Mouse (Mus musculus) forebrain, embryonic 14.5 days (tissue): ENCODE data around the gene Zfp768. TPM values are rescaled to one million over a fixed set of nuclear protein-coding genes. Genes with fewer than 3 reads are reported as not detected.
"Not testable (repeated sequence)": the region's sequence is repeated elsewhere in the genome, so short reads cannot be mapped to it uniquely, and the experiment has no call there.

Source experiments
- ATAC-seq: fragments of 200-750 bp; cut with Nextera tagmentation; 2 replicates; pipeline ENCODE4 v1.8.0; 2017; ENCODE audit warnings: mild to moderate bottlenecking, moderate library complexity
- DNase-seq: peaks from one replicate; pipeline ENCODE4 v3.0.0-alpha.2; 2015; ENCODE audit warnings: low spot score
- H3K27ac ChIP-seq: fragments of 300-500 bp; sonication (generic); 2 replicates; pipeline ENCODE4 v1.5.1; 2014; ENCODE audit warnings: low read depth, mild to moderate bottlenecking, control low read depth, low read length, moderate library complexity
- H3K27me3 ChIP-seq: fragments of 300-500 bp; sonication (generic); replicated peaks from 2 replicates; pipeline ENCODE4 v1.6.1; 2014; ENCODE audit warnings: low read length, control low read depth, mixed read lengths; ENCODE audit not compliant: control insufficient read depth, insufficient read depth
- H3K36me3 ChIP-seq: fragments of 300-500 bp; sonication (generic); 2 replicates; pipeline ENCODE4 v1.6.1; 2014; ENCODE audit warnings: low read length, control low read depth; ENCODE audit not compliant: control insufficient read depth, insufficient read depth
- H3K4me1 ChIP-seq: fragments of 300-500 bp; sonication (generic); 2 replicates; pipeline ENCODE4 v1.6.1; 2014; ENCODE audit warnings: antibody characterized with exemption, low read length, control low read depth; ENCODE audit not compliant: control insufficient read depth, insufficient read depth
- H3K4me2 ChIP-seq: fragments of 300-500 bp; sonication (generic); 2 replicates; pipeline ENCODE4 v1.6.1; 2014; ENCODE audit warnings: mild to moderate bottlenecking, control low read depth, low read length
- H3K4me3 ChIP-seq: fragments of 300-500 bp; sonication (generic); 2 replicates; pipeline ENCODE4 v1.5.1; 2014; ENCODE audit warnings: low read depth, low read length, control low read depth
- H3K9ac ChIP-seq: fragments of 300-500 bp; sonication (generic); 2 replicates; pipeline ENCODE4 v1.6.1; 2014; ENCODE audit warnings: mild to moderate bottlenecking, low read length, control low read depth, moderate library complexity
- H3K9me3 ChIP-seq: fragments of 300-500 bp; sonication (generic); replicated peaks from 2 replicates; pipeline ENCODE4 v1.6.1; 2016; ENCODE audit warnings: low read length, control low read depth, mixed read lengths; ENCODE audit not compliant: control insufficient read depth
- WGBS: fragments of 180-500 bp; shearing (Covaris S2); extraction: QIAGEN DNeasy Blood & Tissue Kit; methylation state at CpG from one replicate; pipeline ENCODE4 v1.1.7; 2014; 5-methylcytosine and 5-hydroxymethylcytosine counted together
- polyA plus RNA-seq: library from polyadenylated mRNA; unstranded; fragments of >200 nt; fragmentation: Nextera tagmentation; extraction: Ambion mirVana; gene quantifications from 2 replicates; pipeline ENCODE4 v1.2.1, GENCODE M21; 2014

Gene Zfp768
- polyA plus RNA-seq, 1 experiment from 2014 or later, result 3.5 TPM

- H3K27ac ChIP-seq, DNase-seq, H3K36me3 ChIP-seq, H3K4me2 ChIP-seq, ATAC-seq, H3K4me3 ChIP-seq, H3K9me3 ChIP-seq, H3K4me1 ChIP-seq, H3K9ac ChIP-seq, H3K27me3 ChIP-seq: not testable (repeated sequence)
- WGBS, result 94% methylated on average over 4 of the region's 4 CpGs
Observed at GRCm38 (mm10) chr7:127385560-127385959, 40.2 kb upstream of the Zfp768 start.

GRCm38 (mm10) chr7:127378310-127378921 lies 33.0 kb upstream of the Zfp768 start:
- Histone ChIP-seq H3K9me3 (no peaks in the 10 kb centered on the region), H3K36me3 (0 out of 2 replicates have a peak, but pooled peaks cover 6% of the 10 kb centered on the region), H3K9ac (no peak overlapping the region), H3K4me3 (no peak overlapping the region), H3K4me1 (no peaks in the 10 kb centered on the region), H3K27ac (no peak overlapping the region), H3K27me3 (no peaks in the 10 kb centered on the region), H3K4me2 (no peak overlapping the region)
- no peak for ATAC-seq
- no peak for DNase-seq
- WGBS, result 83% methylated on average over 6 of the region's 6 CpGs

GRCm38 (mm10) chr7:127375271-127376245 lies 30.2 kb upstream of the Zfp768 start, which contains the start of gene Zfp747:
Gene Zfp747 (minus strand): TSS chr7:127376050.
- Histone ChIP-seq H3K4me3 (peak within 1 kb of the TSS; percentile 65), H3K4me2 (peak within 1 kb of the TSS; percentile 70), H3K9ac (peak within 1 kb of the TSS; percentile 77), H3K27ac (peak within 1 kb of the TSS; percentile 52)
- H3K36me3 ChIP-seq, H3K27me3 ChIP-seq, H3K9me3 ChIP-seq, H3K4me1 ChIP-seq: not testable (repeated sequence)
- ATAC-seq, result peak; percentile 97
- 3% methylated on average over 49 of the region's 49 CpGs for WGBS
- peak; percentile 97 for DNase-seq

- H3K4me3 ChIP-seq, H3K27ac ChIP-seq, DNase-seq, H3K4me2 ChIP-seq, H3K4me1 ChIP-seq, H3K36me3 ChIP-seq, H3K9me3 ChIP-seq, H3K9ac ChIP-seq, H3K27me3 ChIP-seq, ATAC-seq: not testable (repeated sequence)
- WGBS, result 76% methylated on average over 3 of the region's 3 CpGs
Observed at GRCm38 (mm10) chr7:127371870-127372269, 26.5 kb upstream of the Zfp768 start.

GRCm38 (mm10) chr7:127371213-127371612 lies 25.8 kb upstream of the Zfp768 start:
- 81% methylated on average over 2 of the region's 2 CpGs for WGBS
- ATAC-seq, result no peak

DNA sequence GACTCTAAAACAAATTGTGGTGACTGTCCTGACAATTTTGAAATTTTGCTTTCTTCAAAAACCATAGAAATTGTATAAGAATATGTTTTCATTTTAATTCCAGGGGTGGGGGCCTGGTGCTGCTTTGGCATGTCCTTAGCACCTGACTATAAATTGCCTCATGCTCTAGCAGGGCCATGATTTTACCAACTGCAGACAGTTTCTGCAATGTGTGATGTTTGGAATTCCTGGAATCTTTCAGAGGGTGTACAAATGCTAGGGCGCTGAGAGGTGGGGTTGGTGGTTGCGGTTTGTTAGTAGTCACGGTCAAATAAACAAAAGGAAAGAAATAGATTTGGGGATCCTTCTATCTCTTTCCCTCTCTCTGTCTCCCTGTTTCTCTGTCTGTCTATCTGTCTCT lies 20.9 kb upstream of the Zfp768 start:
- peaks cover 2% of the 10 kb centered on the region; the same call in 1 of the 2 replicates for H3K4me1 ChIP-seq
- ATAC-seq (no peak), DNase-seq (no peak)
- H3K36me3 ChIP-seq, result no peaks in the 10 kb centered on the region
- no peaks in the 10 kb centered on the region for H3K27me3 ChIP-seq
- H3K9me3 ChIP-seq, result no peaks in the 10 kb centered on the region
- no peak overlapping the region for H3K27ac ChIP-seq
- no peak overlapping the region for H3K4me3 ChIP-seq
- H3K4me2 ChIP-seq, result no peak overlapping the region
- H3K9ac ChIP-seq, result no peak overlapping the region
- 90% methylated on average over 3 of the region's 3 CpGs for WGBS

More at GRCm38 (mm10) chr7:127371213-127371612, 25.8 kb upstream of the Zfp768 start:
- Histone ChIP-seq H3K27me3 (no peaks in the 10 kb centered on the region), H3K4me1 (no peaks in the 10 kb centered on the region), H3K9me3 (no peaks in the 10 kb centered on the region), H3K4me2 (no peak overlapping the region), H3K9ac (no peak overlapping the region), H3K36me3 (0 out of 2 replicates have a peak, but pooled peaks cover 6% of the 10 kb centered on the region), H3K27ac (no peak overlapping the region), H3K4me3 (no peak overlapping the region)
- DNase-seq, result no peak

GRCm38 (mm10) chr7:127364166-127364565 lies 18.8 kb upstream of the Zfp768 start:
- Histone ChIP-seq H3K27ac (no peak overlapping the region), H3K4me3 (peak overlapping the region; percentile 31), H3K9me3 (no peaks in the 10 kb centered on the region), H3K9ac (no peak overlapping the region), H3K36me3 (no peaks in the 10 kb centered on the region), H3K4me1 (peaks cover 2% of the 10 kb centered on the region; the same call in 1 of the 2 replicates), H3K4me2 (peak overlapping the region; percentile 65), H3K27me3 (no peaks in the 10 kb centered on the region)
- ATAC-seq (no peak), DNase-seq (no peak)
- WGBS, result 44% methylated on average over 4 of the region's 4 CpGs

- H3K27ac ChIP-seq, result no peak overlapping the region
- WGBS, result 1% methylated on average over 24 of the region's 24 CpGs
Observed at GRCm38 (mm10) chr7:127363475-127363921, 18.1 kb upstream of the Zfp768 start.

More at GRCm38 (mm10) chr7:127363475-127363921, 18.1 kb upstream of the Zfp768 start:
- ATAC-seq, result peak; percentile 57; the same call in 1 of the 2 replicates
- Histone ChIP-seq H3K36me3 (no peaks in the 10 kb centered on the region), H3K4me2 (peak overlapping the region; percentile 65), H3K27me3 (no peaks in the 10 kb centered on the region), H3K4me3 (peak overlapping the region; percentile 31), H3K9ac (peak overlapping the region; percentile 63), H3K9me3 (no peaks in the 10 kb centered on the region), H3K4me1 (peaks cover 2% of the 10 kb centered on the region; the same call in 1 of the 2 replicates)
- DNase-seq, result peak; percentile 40
